Mouse (Mus musculus): ENCODE measurements at regions not wholly inside any gene's neighbourhood (a gene's known extent, or its start where the extent isn't known, plus 50 kb on each side); places are given as distances from the start of the nearest gene placed in this dataset.

DNA sequence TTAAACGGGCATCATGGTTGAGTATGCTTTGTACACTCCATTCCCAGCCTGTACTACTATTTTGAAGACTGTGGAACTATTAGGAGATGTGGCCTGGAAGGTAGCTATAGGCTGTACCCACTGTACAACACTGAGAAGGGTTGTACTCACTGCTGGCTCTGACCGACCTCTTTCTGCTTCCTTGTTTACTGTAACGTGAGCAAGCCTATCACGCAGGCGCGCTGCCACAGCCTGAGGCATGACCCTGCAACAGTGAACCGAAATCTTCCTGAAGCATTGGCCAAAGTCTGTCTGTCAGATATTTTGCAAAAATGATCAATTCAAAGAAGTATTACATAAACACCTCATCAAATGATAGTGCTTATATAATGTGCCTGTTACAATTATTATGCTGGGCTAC lies 112.0 kb upstream of the Daam1 start:
- intact Hi-C loops (cut with DNase I) = no loop called here
- DNase-seq (ENCODE audit: extremely low spot score in 1 of 2, low spot score in 2 of 2) = no peak

DNA sequence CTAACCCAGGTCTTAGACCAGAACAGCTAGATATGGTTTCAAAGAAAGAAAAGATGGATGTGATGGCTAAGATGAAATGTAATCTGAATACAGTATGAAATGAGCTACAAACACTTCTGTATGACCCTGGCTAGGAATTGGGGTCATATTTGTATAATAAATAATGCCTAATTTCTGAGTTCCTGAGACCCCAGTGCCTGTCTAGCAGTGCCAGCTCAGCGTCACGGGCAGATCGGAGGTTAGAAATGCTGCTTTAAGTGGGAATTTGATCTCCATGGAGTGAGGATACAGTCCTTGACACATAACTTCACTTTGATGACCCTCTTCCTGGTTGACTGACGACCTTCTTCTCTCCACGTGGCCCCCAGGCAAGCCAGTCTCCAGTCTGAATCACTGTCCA lies 105.7 kb upstream of the Daam1 start:
- DNase-seq (ENCODE audit: extremely low spot score in 1 of 2, low spot score in 2 of 2) = no peak
- intact Hi-C loops (cut with DNase I) = no loop called here

DNA sequence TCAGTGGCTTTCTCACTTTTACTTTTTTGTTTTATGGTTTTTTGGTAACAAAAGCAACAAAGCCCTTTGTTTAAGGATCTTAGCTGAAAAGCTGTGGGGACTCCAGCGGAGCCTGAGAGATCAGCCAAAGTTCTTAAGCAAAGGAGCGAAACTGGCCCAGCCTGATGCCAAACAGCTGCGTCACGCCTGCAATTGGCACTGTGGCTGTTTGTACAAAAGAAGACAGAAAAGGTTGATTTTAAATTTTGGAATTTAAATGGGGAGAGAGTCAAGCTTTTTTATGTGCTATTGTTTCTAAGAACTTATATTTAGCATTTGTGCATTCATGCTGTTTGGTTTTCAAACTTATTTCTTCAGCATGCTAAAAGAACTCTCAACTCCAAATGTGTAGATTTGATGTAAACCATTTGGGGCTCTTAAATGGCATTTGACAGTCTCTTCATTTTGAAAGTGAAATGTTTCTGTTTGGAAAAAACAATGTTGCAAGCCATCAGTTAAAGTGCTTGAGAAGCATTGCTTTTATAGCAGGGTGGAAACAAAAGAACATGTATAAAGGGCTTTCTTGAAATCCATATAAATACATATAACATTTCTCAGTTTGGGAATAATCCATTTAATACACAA lies 105.1 kb upstream of the Daam1 start:
- peak in 1 of 2 experiments; percentile 35 for DNase-seq (ENCODE audit: extremely low spot score in 1 of 2, low spot score in 2 of 2)
- intact Hi-C loops (cut with DNase I) = no loop called here

DNA sequence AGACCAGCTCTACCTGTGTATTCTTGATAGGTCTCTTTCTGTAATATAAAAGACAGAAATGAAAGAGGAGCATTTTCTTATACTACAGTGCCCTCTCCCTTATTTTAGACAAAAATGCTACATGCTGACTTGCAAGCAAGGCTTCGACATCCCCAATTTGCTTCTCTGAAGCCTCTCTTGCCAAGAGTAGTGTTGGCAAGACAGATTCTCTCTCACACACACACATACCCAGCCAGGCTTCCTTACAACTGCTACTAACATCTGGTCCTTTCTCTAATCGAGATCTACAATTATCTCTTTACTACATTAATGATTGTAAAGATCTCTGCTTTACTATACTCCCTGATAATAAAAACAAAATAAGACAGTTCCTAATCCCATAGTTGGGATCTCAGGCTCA lies 87.5 kb upstream of the Daam1 start:
- intact Hi-C loops (cut with DNase I) = loop anchor here (2.0 kb wide), 1 partner anchor 433 kb away; no protein-coding TSS in a partner anchor

DNA sequence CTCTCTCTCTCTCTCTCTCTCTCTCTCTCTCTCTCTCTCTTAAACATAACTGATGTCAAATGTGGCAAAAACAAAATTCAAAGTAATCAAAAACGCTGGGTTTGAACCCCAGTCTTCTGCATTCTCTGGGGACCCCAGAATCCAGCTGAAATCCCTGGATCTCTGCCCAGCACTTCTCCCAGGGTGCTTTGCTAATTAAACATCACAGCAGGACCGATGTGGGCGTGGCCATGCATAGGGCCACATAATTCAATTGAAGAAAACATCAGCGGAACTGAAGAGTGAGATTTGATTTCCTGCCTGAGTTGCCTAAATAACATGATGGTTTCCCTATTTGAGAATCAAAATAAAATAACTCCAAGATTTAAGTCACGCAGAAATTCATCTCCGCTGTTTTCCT lies 84.9 kb upstream of the Daam1 start:
- intact Hi-C loops (cut with DNase I) = no loop called here
- peak in 1 of 2 experiments; percentile 70 for DNase-seq (ENCODE audit: extremely low spot score in 1 of 2, low spot score in 2 of 2)

More for the DNA sequence above, 87.5 kb upstream of the Daam1 start:
- DNase-seq (ENCODE audit: extremely low spot score in 1 of 2, low spot score in 2 of 2) = no peak

DNA sequence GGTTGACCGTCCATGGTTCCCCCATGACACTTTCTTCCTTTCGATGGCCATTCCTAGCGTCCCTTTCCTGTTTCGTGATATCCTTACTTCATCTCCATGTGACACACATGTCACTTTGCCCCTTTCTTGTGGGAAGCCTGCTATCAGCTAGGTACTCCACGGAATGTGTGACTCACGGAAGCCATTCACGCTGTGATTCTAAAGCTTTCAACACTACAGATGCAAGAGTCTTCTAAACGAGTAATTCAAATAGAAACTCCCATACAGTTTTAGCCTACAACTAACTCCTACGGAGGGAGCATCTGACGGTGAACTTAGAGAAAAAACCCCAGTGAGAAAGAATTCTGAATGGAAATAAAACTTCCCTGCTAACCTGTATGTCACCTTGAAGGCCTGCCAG lies 83.5 kb upstream of the Daam1 start:
- DNase-seq (ENCODE audit: extremely low spot score in 1 of 2, low spot score in 2 of 2) = no peak
- intact Hi-C loops (cut with DNase I) = no loop called here

DNA sequence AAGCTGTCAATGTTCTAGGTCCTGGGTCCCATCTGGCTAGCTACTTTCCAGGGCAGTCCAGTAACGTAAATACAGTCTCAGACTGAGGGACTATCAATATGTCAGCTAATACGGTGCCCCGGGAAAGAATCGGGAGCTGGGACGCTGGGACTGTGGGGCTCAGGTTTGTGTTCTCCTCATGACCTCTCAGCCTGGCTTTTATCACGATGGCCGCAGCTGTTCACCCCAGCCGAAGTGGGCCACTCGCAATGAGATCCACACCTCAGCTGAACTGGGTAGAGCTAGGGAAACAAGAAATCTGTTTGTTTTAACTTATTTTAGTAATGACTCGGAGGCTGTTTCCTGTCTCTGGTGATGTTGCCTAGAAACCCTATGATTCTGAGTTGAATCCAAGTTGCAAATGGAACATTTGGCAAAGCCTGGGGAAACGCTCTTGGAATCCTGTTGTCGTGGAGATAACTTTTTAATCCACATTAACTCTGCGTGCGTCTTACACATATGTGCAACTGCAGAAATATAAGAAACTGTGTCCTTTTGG lies 83.0 kb upstream of the Daam1 start:
- intact Hi-C loops (cut with DNase I) = no loop called here

DNA sequence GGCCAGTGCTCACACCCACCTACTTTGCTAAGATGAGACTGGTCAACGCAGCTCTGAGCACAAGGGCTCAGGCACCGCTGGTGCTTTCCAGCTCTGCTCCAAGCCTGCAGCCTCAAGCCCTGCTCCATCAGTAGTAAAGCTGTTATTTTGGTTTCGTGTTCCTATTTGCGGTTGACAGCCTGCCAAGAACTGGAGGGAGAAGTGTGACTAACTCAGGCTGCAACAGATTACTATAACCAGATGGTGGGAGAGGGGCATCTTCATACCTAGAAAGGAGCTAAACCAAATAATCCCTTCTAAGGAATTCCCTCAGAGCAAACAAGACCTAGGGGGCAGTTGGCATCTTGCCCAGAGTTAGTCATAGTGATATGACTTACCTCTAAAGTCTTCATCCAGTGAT lies 82.1 kb upstream of the Daam1 start:
- intact Hi-C loops (cut with DNase I) = no loop called here
- DNase-seq (ENCODE audit: extremely low spot score in 1 of 2, low spot score in 2 of 2) = peak; percentile 81 to 86

More for the DNA sequence above, 83.0 kb upstream of the Daam1 start:
- peak; percentile 36 to 78 for DNase-seq (ENCODE audit: extremely low spot score in 1 of 2, low spot score in 2 of 2)

DNA sequence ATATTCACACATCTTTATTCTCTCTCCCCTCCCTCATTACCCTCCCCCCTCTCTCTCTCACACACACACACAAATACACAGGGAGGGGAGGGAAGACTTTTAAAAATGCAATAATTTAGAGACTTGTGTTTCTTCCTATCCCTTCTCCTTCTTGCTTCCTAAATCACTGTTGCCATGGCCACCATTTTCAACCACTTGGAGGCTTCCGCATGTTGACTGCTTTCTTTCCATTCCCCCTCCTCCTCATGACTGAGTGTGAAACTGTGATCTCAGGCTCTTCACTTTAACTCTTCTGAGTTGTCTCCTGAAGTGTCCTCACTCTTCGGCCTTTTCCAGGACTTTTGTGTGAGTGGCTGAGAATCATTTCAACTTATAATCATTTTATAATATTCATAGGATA lies 81.2 kb upstream of the Daam1 start:
- intact Hi-C loops (cut with DNase I) = no loop called here
- peak in 1 of 2 experiments; percentile 52 for DNase-seq (ENCODE audit: extremely low spot score in 1 of 2, low spot score in 2 of 2)

DNA sequence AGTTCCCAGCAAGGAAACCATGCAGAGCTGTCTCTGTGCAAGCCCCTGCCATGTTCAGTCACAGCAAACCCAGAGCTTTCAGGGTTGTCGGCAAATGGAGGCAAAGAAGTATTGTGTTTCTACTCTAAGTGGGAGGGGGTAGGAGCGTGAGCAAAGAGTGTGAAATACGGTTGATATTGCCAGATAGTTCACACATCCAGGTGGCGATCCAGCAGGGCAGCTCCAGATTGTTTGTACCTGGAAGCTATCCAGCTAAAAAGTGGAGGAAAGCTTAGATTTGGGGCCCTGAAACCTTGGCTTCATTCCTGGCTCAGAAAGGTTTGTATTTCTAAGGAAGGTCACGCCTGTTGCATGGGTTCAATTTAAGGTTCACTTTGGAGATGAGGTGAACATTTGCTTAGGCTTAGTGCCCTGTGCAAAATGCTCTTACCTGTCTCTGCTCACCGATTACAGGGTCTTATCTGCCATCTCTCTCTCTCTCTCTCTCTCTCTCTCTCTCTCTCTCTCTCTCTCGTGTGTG lies 78.1 kb upstream of the Daam1 start:
- no peak for DNase-seq (ENCODE audit: extremely low spot score in 1 of 2, low spot score in 2 of 2)
- intact Hi-C loops (cut with DNase I) = no loop called here

DNA sequence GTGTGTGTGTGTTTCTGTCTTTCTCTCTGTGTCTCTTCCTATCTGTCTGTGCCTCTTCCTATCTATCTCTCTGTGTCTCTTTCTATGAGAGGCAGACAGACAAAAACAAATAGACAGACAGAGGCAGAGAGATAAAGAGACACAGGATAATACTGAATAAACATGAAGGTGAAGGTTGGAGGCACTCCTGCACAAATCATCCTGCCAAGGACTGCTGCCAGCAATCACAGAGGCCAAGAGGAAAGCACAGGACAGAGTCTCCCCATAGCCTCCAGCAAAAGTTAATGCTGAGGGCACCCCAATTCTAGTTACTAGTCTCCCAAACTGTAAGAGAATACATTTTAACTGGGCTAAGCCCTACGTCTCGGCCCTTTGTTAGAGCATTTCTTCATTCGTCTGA lies 77.6 kb upstream of the Daam1 start:
- intact Hi-C loops (cut with DNase I) = no loop called here
- DNase-seq (ENCODE audit: extremely low spot score in 1 of 2, low spot score in 2 of 2) = no peak

DNA sequence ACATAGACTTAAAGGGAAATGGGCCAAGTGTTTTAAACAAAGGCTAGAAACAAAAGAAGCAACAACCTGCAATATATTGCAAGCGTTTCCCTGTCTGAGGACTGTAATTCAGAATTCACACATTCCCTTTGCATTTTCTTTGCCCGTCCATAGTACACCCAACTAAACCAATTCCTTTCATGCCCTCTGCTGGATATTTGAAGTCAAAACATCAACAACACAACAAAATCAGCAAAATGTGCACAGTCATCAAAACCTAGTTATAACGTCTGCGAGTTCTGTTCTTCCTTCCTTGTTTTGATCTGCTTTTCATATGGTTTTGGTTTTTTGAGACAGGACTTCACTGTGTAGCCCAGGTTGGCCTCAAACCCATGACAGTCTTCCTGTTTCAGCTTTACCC lies 67.7 kb upstream of the Daam1 start:
- no peak for DNase-seq (ENCODE audit: extremely low spot score in 1 of 2, low spot score in 2 of 2)
- intact Hi-C loops (cut with DNase I) = no loop called here

DNA sequence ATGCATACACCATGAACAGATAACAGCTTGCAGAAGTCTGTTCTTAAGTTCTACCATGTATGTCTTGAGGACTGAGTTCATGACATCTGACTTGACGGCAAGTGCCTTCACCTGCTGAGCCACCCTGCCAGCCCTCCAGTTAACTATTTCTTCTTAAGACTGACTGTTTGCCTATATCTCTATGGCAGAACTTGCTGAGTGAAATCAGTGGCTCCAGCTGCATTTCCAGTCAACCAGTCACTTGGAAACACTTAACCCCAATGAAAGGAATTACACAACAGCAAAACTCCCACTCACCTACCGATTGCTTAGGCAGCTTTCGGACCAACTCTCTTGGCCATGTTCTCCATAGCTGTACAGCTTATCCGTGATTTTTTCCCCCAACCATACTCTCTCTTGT lies 64.8 kb upstream of the Daam1 start:
- no peak for DNase-seq (ENCODE audit: extremely low spot score in 1 of 2, low spot score in 2 of 2)
- intact Hi-C loops (cut with DNase I) = no loop called here

DNA sequence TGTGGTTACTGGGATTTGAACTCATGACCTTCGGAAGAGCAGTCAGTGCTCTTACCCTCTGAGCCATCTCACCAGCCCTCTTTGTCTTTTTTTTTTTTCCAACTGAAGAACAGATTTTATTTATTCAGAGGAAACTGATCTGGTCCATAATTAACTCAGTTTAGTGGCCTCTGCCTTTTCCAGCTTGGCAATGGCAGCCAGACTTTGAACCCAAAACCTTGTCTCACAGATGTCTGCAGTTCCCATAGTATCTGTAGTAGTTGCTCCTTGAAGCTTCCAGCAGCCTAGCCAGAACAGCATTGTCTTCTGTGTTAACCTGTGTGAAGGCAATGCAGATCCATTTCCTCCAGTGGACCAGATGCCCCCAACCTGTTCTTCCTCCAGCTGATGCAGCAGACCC lies 64.2 kb upstream of the Daam1 start:
- intact Hi-C loops (cut with DNase I) = no loop called here

DNA sequence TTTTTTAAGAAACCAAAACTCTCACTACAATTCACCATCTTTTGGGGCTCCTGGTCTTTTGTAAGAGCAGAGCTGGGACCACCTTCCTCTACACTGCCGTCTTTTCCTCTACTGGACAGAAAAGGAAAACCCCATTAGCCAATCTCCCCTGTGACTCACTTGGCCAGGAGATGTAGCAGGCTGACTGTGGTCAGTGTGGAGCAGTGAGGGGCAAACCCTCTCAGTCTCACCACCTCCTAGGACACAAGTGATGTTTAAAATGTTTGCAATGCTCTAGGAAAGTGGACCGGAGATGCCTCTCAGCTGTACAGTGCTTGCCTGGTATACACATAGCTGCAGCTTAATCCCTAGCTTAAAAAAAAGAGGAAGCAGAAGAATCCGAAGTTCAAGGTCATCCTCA lies 63.0 kb upstream of the Daam1 start:
- intact Hi-C loops (cut with DNase I) = loop anchor here (1.0 kb wide), 1 partner anchor 279 kb away; no protein-coding TSS in a partner anchor
- DNase-seq (ENCODE audit: extremely low spot score in 1 of 2, low spot score in 2 of 2) = no peak

More for the DNA sequence above, 64.2 kb upstream of the Daam1 start:
- DNase-seq (ENCODE audit: extremely low spot score in 1 of 2, low spot score in 2 of 2) = no peak

DNA sequence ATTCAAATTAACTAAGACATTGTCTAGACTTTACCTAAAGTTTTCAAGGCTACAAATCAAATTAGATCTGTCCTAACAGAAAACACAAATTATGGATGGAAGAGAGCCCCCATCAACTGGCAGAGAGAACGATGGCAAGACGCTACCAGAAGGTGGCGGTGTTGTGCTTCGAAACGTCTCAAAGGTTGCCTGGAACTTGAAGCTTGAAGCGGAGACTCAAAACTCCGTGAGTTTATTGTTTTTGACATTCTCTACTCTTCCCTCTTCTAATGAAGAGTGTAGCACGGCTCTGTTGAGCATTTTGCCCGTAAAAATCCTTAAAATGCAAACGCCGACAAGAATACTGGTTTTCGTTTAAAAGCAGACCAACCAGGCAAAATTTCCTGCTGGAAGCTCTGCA lies 62.4 kb upstream of the Daam1 start:
- intact Hi-C loops (cut with DNase I) = loop anchor here (1.0 kb wide), 1 partner anchor 279 kb away; no protein-coding TSS in a partner anchor

DNA sequence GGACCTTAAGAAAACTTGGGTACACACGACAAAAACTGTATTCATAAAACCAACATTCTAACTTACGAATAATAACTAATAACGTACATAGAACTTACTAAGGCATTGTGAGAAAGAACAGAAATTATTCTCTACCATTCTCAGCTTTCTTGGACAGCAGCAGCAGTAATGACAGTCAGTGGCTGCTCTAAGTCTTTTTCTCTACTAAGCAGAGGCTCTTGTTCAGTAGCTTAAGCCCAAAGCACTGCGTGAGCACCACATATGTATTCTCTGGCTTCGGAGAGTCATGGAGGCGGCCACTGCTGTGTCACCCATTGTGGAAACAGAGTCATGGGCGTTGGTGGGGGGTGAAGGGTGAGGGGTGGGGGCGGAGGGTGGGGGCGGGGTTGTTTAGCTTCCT lies 62.0 kb upstream of the Daam1 start:
- no peak for DNase-seq (ENCODE audit: extremely low spot score in 1 of 2, low spot score in 2 of 2)
- intact Hi-C loops (cut with DNase I) = loop anchor here (1.0 kb wide), 1 partner anchor 278 kb away; no protein-coding TSS in a partner anchor

More for the DNA sequence above, 62.4 kb upstream of the Daam1 start:
- DNase-seq (ENCODE audit: extremely low spot score in 1 of 2, low spot score in 2 of 2) = peak; percentile 75 to 83

DNA sequence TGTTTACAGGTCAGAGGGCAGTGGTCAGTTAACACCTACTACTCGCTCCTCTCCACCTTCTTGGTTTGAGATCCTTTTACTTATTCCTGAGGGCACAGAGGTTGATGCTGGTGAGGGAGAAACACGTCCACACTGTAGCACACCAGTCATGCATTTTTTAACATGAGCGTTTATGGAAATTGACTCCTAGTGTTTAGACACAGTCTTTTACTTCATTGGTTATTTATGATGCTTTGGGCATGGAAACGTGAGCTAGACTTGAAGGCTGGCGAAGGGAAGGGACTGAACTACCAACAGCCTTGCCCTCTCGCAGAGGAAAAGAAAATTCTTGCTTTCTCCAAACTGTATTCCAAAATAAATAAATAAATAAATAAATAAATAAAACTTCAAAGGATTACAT lies 61.6 kb upstream of the Daam1 start:
- no peak for DNase-seq (ENCODE audit: extremely low spot score in 1 of 2, low spot score in 2 of 2)
- intact Hi-C loops (cut with DNase I) = no loop called here

DNA sequence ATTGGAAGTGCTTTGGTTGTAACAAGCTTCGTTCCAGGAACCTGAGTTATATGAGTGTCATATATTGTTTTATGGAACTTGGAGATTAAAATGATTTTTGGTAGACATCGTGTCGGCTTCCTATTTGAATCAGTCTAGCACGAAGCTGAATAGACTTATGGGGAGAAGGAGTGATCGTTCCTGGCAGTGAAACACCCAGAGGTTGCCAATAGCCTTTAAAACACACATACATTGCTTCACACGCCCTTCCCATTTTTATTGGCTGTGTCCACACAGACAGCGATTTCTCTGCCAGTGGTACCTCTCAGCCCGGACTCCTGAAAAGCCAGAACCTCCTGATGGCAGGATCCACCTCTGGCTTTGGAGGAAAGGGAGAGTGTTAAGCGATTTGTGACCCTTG lies 57.0 kb upstream of the Daam1 start:
- intact Hi-C loops (cut with DNase I) = no loop called here
- no peak for DNase-seq (ENCODE audit: extremely low spot score in 1 of 2, low spot score in 2 of 2)

DNA sequence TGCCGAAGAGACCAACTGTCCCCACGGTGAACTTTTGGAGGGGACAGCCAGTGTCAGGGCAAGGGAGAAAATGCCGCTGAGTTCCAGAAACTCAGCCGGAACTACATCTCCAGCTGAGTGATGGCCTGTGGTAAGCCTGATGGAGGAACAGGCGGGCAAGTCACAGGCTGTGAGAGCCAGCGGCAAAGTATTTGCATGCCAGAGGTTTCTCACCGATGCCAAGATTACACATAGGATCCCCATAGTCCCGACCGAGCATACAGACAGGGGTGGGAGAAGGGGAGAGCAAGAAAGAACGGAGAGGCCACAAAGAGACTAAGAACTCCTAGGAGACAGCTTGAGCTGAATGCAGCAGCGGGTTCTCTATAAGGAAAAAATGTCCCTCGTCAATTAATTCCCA lies 55.8 kb upstream of the Daam1 start:
- DNase-seq (ENCODE audit: extremely low spot score in 1 of 2, low spot score in 2 of 2) = no peak
- intact Hi-C loops (cut with DNase I) = no loop called here

DNA sequence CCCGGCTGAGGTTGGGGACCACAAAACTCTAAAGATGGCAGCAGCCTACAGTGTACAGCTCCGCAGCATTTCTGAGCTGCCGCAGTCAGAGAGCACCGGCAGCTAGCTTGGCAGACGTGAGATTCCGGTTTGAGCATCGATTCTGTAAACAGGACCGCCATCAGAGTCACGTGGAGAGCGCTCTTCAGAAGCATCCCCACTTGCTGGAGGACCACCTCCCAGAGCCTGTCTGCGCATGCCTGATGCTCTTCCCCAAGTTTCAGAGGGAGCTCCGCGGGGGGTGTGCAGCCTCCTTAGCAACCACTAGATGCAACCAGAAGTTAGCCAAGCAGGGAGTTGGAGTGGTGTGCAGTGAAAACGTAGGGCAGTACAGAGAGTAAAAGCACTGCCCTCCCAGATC lies 52.7 kb upstream of the Daam1 start:
- peak; percentile 34 to 78 for DNase-seq (ENCODE audit: extremely low spot score in 1 of 2, low spot score in 2 of 2)
- intact Hi-C loops (cut with DNase I) = no loop called here

All from left cerebral cortex, postnatal 10 days (tissue).